ENCODE assay signal across 45 mouse cellular contexts in genomic region chr1:94040391-94040790, GRCm38 (mm10). TPM values are rescaled to one million over a fixed set of nuclear protein-coding genes. Genes with fewer than 3 reads are reported as not detected.
"Had no signal": no experiment of that assay in that cellular context is flagged by ENCODE, and none has a peak within 500 bp of the region (broad histone marks: within the 10 kb centered on the region; RNA-seq: fewer than 3 reads in every experiment).

No protein-coding gene starts in this region.

- H3K9ac ChIP-seq: limb, embryonic 12.5 days; limb, embryonic 13.5 days; limb, embryonic 15.5 days; liver, embryonic 12.5 days; liver, embryonic 13.5 days; liver, embryonic 14.5 days; liver, embryonic 15.5 days; liver, postnatal 0 days; lung, embryonic 14.5 days; lung, embryonic 15.5 days; midbrain, embryonic 12.5 days; midbrain, embryonic 13.5 days; midbrain, embryonic 15.5 days; neural tube, embryonic 12.5 days; neural tube, embryonic 13.5 days had no signal

- H3K4me3 ChIP-seq: limb, embryonic 10.5 days; limb, embryonic 12.5 days; limb, embryonic 13.5 days; limb, embryonic 15.5 days; liver, embryonic 12.5 days; liver, embryonic 13.5 days; liver, embryonic 15.5 days; lung, embryonic 15.5 days; megakaryocyte, embryonic 14.5 days; midbrain, embryonic 10.5 days; midbrain, embryonic 12.5 days; midbrain, embryonic 13.5 days; midbrain, embryonic 15.5 days; myocyte; neural tube, embryonic 12.5 days; neural tube, embryonic 13.5 days had no signal

- H3K36me3 ChIP-seq: limb, embryonic 10.5 days; limb, embryonic 12.5 days; limb, embryonic 13.5 days; limb, embryonic 15.5 days; liver, embryonic 12.5 days; liver, embryonic 13.5 days; liver, embryonic 15.5 days; lung, embryonic 15.5 days; midbrain, embryonic 10.5 days; midbrain, embryonic 12.5 days; midbrain, embryonic 13.5 days; midbrain, embryonic 15.5 days; neural tube, embryonic 12.5 days; neural tube, embryonic 13.5 days had no signal

- DNase-seq: left cerebral cortex, postnatal 4 days; liver; liver, embryonic 13.5 days; liver, postnatal 0 days; lung, adult 18-20 months; lung, adult 2 months; lung, embryonic 14.5 days; lung, postnatal 10 days; lung, postnatal 14 days; lung, postnatal 36 days; lung, postnatal 4 days; midbrain, embryonic 14.5 days had no signal

- H3K4me1 ChIP-seq: liver, embryonic 15.5 days had no signal

- H3K4me2 ChIP-seq: limb, embryonic 12.5 days; limb, embryonic 13.5 days; limb, embryonic 15.5 days; liver, embryonic 11.5 days; liver, embryonic 12.5 days; liver, embryonic 13.5 days; liver, embryonic 15.5 days; lung, embryonic 14.5 days; lung, embryonic 15.5 days; midbrain, embryonic 11.5 days; midbrain, embryonic 12.5 days; midbrain, embryonic 13.5 days; midbrain, embryonic 15.5 days; neural tube, embryonic 12.5 days; neural tube, embryonic 13.5 days had no signal

- H3K27ac ChIP-seq: limb, embryonic 10.5 days; limb, embryonic 12.5 days; limb, embryonic 13.5 days; limb, embryonic 15.5 days; liver, embryonic 12.5 days; liver, embryonic 13.5 days; liver, embryonic 14.5 days; liver, embryonic 15.5 days; lung, embryonic 15.5 days; macrophage; midbrain, embryonic 10.5 days; midbrain, embryonic 12.5 days; midbrain, embryonic 13.5 days; midbrain, embryonic 15.5 days; neural tube, embryonic 12.5 days; neural tube, embryonic 13.5 days had no signal

- H3K9me3 ChIP-seq: limb, embryonic 10.5 days; limb, embryonic 12.5 days; limb, embryonic 13.5 days; limb, embryonic 15.5 days; liver, embryonic 12.5 days; liver, embryonic 13.5 days; liver, embryonic 15.5 days; lung, embryonic 15.5 days; megakaryocyte, embryonic 14.5 days; midbrain, embryonic 10.5 days; midbrain, embryonic 12.5 days; midbrain, embryonic 13.5 days; midbrain, embryonic 15.5 days; neural tube, embryonic 12.5 days; neural tube, embryonic 13.5 days had no signal

- ATAC-seq: liver, embryonic 12.5 days; liver, postnatal 0 days; lung, postnatal 0 days; midbrain, embryonic 13.5 days; midbrain, embryonic 15.5 days; midbrain, embryonic 16.5 days had no signal

- H3K27me3 ChIP-seq: limb, embryonic 12.5 days; limb, embryonic 13.5 days; limb, embryonic 15.5 days; liver, embryonic 12.5 days; liver, embryonic 13.5 days; liver, embryonic 15.5 days; lung, embryonic 15.5 days; midbrain, embryonic 12.5 days; midbrain, embryonic 13.5 days; midbrain, embryonic 15.5 days; neural tube, embryonic 12.5 days; neural tube, embryonic 13.5 days had no signal

RNA-seq across cellular contexts. Expression of gene Pdcd1, which starts 12.0 kb away (rescaled TPM):
- total RNA-seq: left cerebral cortex, postnatal 14 days; megakaryocyte progenitor cell, adult 5-6 weeks; midbrain, postnatal 0 days; monocyte, adult 5-6 weeks had no signal
- polyA plus RNA-seq: limb, embryonic 10.5 days; limb, embryonic 11.5 days; limb, embryonic 12.5 days; liver, adult 2 months; liver, embryonic 11.5 days; liver, embryonic 12.5 days; liver, embryonic 13.5 days; liver, embryonic 16.5 days; macrophage; midbrain, embryonic 12.5 days; midbrain, embryonic 13.5 days; midbrain, embryonic 15.5 days; midbrain, embryonic 16.5 days; midbrain, postnatal 0 days; myocyte; neural tube, embryonic 11.5 days; neural tube, embryonic 12.5 days had no signal

RNA-seq across cellular contexts. Expression of gene Neu4, which starts 20.1 kb away (rescaled TPM):
- total RNA-seq: liver, adult 2 months; megakaryocyte progenitor cell, adult 5-6 weeks; megakaryocyte-erythroid progenitor cell, adult 5-6 weeks; monocyte, adult 5-6 weeks had no signal
- polyA plus RNA-seq: limb, embryonic 10.5 days; limb, embryonic 11.5 days; limb, embryonic 12.5 days; limb, embryonic 13.5 days; limb, embryonic 14.5 days; limb, embryonic 15.5 days; liver, adult 2 months; liver, embryonic 11.5 days; liver, embryonic 12.5 days; liver, embryonic 13.5 days; liver, embryonic 14.5 days; liver, embryonic 15.5 days; liver, embryonic 16.5 days; liver, postnatal 0 days; lung, adult 2 months; lung, embryonic 14.5 days; lung, embryonic 15.5 days; lung, embryonic 16.5 days; lung, postnatal 0 days; macrophage; midbrain, embryonic 10.5 days; midbrain, embryonic 11.5 days; midbrain, embryonic 12.5 days; midbrain, embryonic 13.5 days; midbrain, embryonic 14.5 days; midbrain, embryonic 15.5 days; midbrain, embryonic 16.5 days; myocyte; neural tube, embryonic 11.5 days; neural tube, embryonic 12.5 days; neural tube, embryonic 13.5 days had no signal

RNA-seq across cellular contexts. Expression of gene Gal3st2c, which starts 50.1 kb away (rescaled TPM):
- total RNA-seq: left cerebral cortex, postnatal 25 days; liver, adult 2 months; megakaryocyte progenitor cell, adult 5-6 weeks; megakaryocyte-erythroid progenitor cell, adult 5-6 weeks; midbrain, postnatal 0 days; monocyte, adult 5-6 weeks had no signal
- polyA plus RNA-seq: limb, embryonic 10.5 days; limb, embryonic 11.5 days; limb, embryonic 12.5 days; limb, embryonic 13.5 days; limb, embryonic 14.5 days; limb, embryonic 15.5 days; liver, adult 2 months; liver, embryonic 11.5 days; liver, embryonic 12.5 days; liver, embryonic 13.5 days; liver, embryonic 14.5 days; liver, embryonic 15.5 days; liver, embryonic 16.5 days; liver, postnatal 0 days; lung, adult 2 months; lung, embryonic 14.5 days; lung, embryonic 15.5 days; lung, embryonic 16.5 days; lung, postnatal 0 days; macrophage; midbrain, embryonic 10.5 days; midbrain, embryonic 11.5 days; midbrain, embryonic 12.5 days; midbrain, embryonic 13.5 days; midbrain, embryonic 14.5 days; midbrain, embryonic 15.5 days; midbrain, embryonic 16.5 days; midbrain, postnatal 0 days; myocyte; neural tube, embryonic 11.5 days; neural tube, embryonic 12.5 days; neural tube, embryonic 13.5 days had no signal
